Comparison of ENCODE assay signal across 8 mouse cellular contexts in genomic region chr11:100738066-100738604, GRCm38 (mm10). TPM values are rescaled to one million over a fixed set of nuclear protein-coding genes. Genes with fewer than 3 reads are reported as not detected.
DNase-seq lines count a peak whose midpoint lies in the region; ATAC-seq lines count a peak whose summit lies in the region.

Gene Rab5c (minus strand): TSS chr11:100738215.

- WGBS in hindbrain, embryonic 12.5 days, result under 1% methylated on average over 39 of the region's 39 CpGs

- peak; percentile 99 for ATAC-seq in hindbrain, embryonic 12.5 days (ENCODE audit: low FRiP score)

- H3K9ac ChIP-seq in hindbrain, embryonic 12.5 days, result peak within 1 kb of the TSS; percentile 93

- DNase-seq in NIH3T3 (ENCODE audit: low read depth), result peak; percentile 99
- DNase-seq in cerebellum, postnatal 10 days, result peak; percentile 98 to 99
- DNase-seq in frontal cortex, postnatal 10 days (ENCODE audit: low spot score in 2 of 2), result peak; percentile 98 to 99
- DNase-seq in layer of hippocampus, postnatal 14 days (ENCODE audit: low spot score in 2 of 2), result peak; percentile 97 to 99
- peak; percentile 98 for DNase-seq in lung, postnatal 14 days
- DNase-seq in retina, adult 2 months (ENCODE audit: low read depth, low spot score), result peak; percentile 96
- DNase-seq in thymus, postnatal 36 days, result peak; percentile 96 to 98

- no peaks in the 10 kb centered on the region for H3K9me3 ChIP-seq in hindbrain, embryonic 12.5 days (replicated peaks)

- peaks cover 5% of the 10 kb centered on the region; the same call in 1 of the 2 replicates for H3K36me3 ChIP-seq in hindbrain, embryonic 12.5 days

- no peaks in the 10 kb centered on the region for H3K27me3 ChIP-seq in hindbrain, embryonic 12.5 days

- peak within 1 kb of the TSS; percentile 84 for H3K4me3 ChIP-seq in hindbrain, embryonic 12.5 days

- peak within 1 kb of the TSS; percentile 89 for H3K4me2 ChIP-seq in hindbrain, embryonic 12.5 days (replicated peaks)

- peak within 1 kb of the TSS; percentile 76 for H3K27ac ChIP-seq in hindbrain, embryonic 12.5 days

- peaks cover 20% of the 10 kb centered on the region for H3K4me1 ChIP-seq in hindbrain, embryonic 12.5 days

RNA-seq across cellular contexts. Expression of gene Rab5c, which starts in this region (rescaled TPM):
- 17.7 and 19.9 TPM in 2 replicates for polyA plus RNA-seq in hindbrain, embryonic 12.5 days (2016; fragmentation: Nextera tagmentation; extraction: Ambion mirVana)
- total RNA-seq in layer of hippocampus, postnatal 14 days (2021), result 100 to 1,000 TPM; 145 to 150 TPM

Comparison
In these comparisons a context has a peak if more than half of its experiments do, and no peak if none do; other contexts are left out.
1. Peak in every context shown above with its lines: DNase-seq, ATAC-seq, H3K4me3 ChIP-seq and H3K27ac ChIP-seq.